Mouse (Mus musculus): Measurements from ENCODE around the gene Gm47841. TPM values are rescaled to one million over a fixed set of nuclear protein-coding genes. Genes with fewer than 3 reads are reported as not detected.

Gene Gm47841
- polyA plus RNA-seq (2012; ENCODE audit: insufficient read depth, insufficient read length, missing spikeins), result not detected in 2 replicates

- 0 out of 2 replicates have a peak, but pooled peaks cover 2% of the 10 kb centered on the region for H3K4me1 ChIP-seq (ENCODE audit: control insufficient read depth, insufficient read depth, insufficient read length, low read length)
- no peak within 1 kb of the TSS for H3K27ac ChIP-seq (replicated peaks; ENCODE audit: low read depth, low read length)
- peak within 1 kb of the TSS; percentile 62 for H3K4me3 ChIP-seq (ENCODE audit: insufficient read depth, low read depth, low read length)
These were observed at the start of gene Gm47841 for GRCm38 (mm10) chr15:101047194-101047555. Gene Gm47841 (minus strand): TSS chr15:101047397.

DNA sequence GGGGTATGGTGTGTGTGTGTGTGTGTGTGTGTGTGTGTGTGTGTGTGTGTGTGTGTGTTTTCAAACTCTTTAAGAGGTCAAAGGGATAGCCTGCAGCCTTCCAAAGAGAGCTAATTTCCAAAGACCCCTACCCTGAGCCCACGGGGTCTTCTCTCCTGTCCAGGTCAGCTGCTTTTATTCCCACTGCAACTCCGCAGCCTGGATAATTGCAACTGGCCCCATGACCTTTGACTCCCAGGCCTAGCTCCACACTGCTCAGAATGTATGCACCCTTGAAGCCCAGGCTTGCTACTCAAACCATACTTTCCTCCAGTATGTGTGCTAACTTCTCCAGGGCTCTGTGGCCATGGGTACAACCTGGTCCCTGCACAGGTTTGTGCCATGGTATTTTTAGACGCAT lies 48.2 kb upstream of the Gm47841 start:
- Histone ChIP-seq H3K4me1 (ENCODE audit: control insufficient read depth, insufficient read depth, insufficient read length, low read length) (peaks cover 28% of the 10 kb centered on the region), H3K27ac (replicated peaks; ENCODE audit: low read depth, low read length) (no peak overlapping the region), H3K4me3 (ENCODE audit: insufficient read depth, low read depth, low read length) (no peak overlapping the region)

DNA sequence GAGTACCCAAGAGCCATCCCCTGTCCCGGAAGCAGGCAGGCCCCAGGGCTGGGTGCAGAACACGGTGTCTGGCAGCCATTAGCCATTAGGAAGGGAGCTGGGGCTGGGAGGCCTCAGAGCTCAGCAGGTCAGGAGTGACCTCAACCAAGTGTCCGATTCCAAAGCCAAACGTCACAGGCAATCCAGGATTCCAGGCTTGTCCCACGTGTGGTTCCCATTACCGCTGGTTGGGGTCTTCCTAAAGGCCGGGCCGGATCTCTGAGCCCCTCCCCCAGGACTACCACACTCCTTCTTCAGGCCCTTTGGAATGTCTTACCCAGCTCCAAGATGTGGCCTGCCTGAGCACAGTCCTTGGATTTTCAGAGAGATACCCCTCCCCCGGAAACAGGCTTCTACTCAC lies 47.8 kb upstream of the Gm47841 start:
- Histone ChIP-seq H3K4me1 (ENCODE audit: control insufficient read depth, insufficient read depth, insufficient read length, low read length) (peaks cover 28% of the 10 kb centered on the region), H3K27ac (replicated peaks; ENCODE audit: low read depth, low read length) (no peak overlapping the region), H3K4me3 (ENCODE audit: insufficient read depth, low read depth, low read length) (no peak overlapping the region)

DNA sequence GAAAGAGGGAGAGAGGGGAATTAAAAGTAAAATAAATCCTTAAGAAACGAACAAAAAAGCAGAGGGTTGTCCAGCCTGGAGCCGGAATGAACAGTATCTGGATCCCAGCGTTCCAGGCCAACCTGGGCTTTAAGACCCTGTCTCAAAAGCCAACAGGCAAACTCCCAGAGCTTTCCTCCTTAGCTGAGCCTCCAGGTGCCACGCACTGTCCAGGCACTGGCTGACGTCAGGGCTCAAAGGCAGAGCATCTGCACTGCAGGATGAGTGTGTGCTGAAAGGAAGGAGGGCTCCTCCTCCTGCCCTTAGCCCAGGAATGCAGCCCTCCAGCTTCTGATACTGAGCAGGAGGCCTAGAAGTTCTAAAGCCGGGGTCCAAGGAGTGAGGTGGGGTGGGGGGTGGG lies 46.8 kb upstream of the Gm47841 start:
- Histone ChIP-seq H3K4me3 (ENCODE audit: insufficient read depth, low read depth, low read length) (no peak overlapping the region), H3K4me1 (ENCODE audit: control insufficient read depth, insufficient read depth, insufficient read length, low read length) (peaks cover 28% of the 10 kb centered on the region), H3K27ac (replicated peaks; ENCODE audit: low read depth, low read length) (no peak overlapping the region)

- H3K4me3 ChIP-seq (ENCODE audit: insufficient read depth, low read depth, low read length), result peak overlapping the region; percentile 17; the same call in 1 of the 2 replicates
- peak overlapping the region; percentile 52 for H3K27ac ChIP-seq (replicated peaks; ENCODE audit: low read depth, low read length)
These were observed 45.8 kb upstream of the Gm47841 start for GRCm38 (mm10) chr15:101092829-101093648.

GRCm38 (mm10) chr15:101092121-101092828 lies 45.1 kb upstream of the Gm47841 start:
- Histone ChIP-seq H3K27ac (replicated peaks; ENCODE audit: low read depth, low read length) (peak overlapping the region; percentile 52), H3K4me3 (ENCODE audit: insufficient read depth, low read depth, low read length) (no peak overlapping the region)

More at GRCm38 (mm10) chr15:101092829-101093648, 45.8 kb upstream of the Gm47841 start:
- H3K4me1 ChIP-seq (ENCODE audit: control insufficient read depth, insufficient read depth, insufficient read length, low read length), result peaks cover 26% of the 10 kb centered on the region

DNA sequence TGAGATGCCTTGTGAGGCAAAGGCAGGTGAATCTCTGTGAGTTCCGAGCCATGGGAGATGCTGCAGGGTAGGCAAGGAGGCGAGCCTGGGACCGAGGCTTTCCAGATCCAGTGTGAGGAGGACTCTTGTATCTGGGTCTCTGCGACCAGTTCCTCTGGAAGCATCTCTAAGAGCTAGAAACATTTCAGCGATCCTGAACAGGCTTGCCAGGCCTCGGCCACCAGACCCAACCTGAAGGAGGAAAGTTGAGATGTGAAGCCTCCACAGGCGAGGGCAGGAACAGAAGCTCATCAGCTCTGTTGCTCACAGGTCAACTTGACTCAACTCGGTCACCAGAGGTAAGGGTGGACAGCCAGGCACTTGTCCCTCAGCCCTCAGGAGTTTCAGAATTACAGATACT lies 44.4 kb upstream of the Gm47841 start:
- Histone ChIP-seq H3K27ac (replicated peaks; ENCODE audit: low read depth, low read length) (no peak overlapping the region), H3K4me1 (ENCODE audit: control insufficient read depth, insufficient read depth, insufficient read length, low read length) (peaks cover 20% of the 10 kb centered on the region), H3K4me3 (ENCODE audit: insufficient read depth, low read depth, low read length) (no peak overlapping the region)

More at GRCm38 (mm10) chr15:101092121-101092828, 45.1 kb upstream of the Gm47841 start:
- H3K4me1 ChIP-seq (ENCODE audit: control insufficient read depth, insufficient read depth, insufficient read length, low read length), result peaks cover 23% of the 10 kb centered on the region

GRCm38 (mm10) chr15:101088291-101088690 lies 41.1 kb upstream of the Gm47841 start:
- Histone ChIP-seq H3K27ac (replicated peaks; ENCODE audit: low read depth, low read length) (no peak overlapping the region), H3K4me3 (ENCODE audit: insufficient read depth, low read depth, low read length) (no peak overlapping the region), H3K4me1 (ENCODE audit: control insufficient read depth, insufficient read depth, insufficient read length, low read length) (peaks cover 23% of the 10 kb centered on the region)

GRCm38 (mm10) chr15:101086956-101087355 lies 39.8 kb upstream of the Gm47841 start:
- Histone ChIP-seq H3K27ac (replicated peaks; ENCODE audit: low read depth, low read length) (no peak overlapping the region), H3K4me1 (ENCODE audit: control insufficient read depth, insufficient read depth, insufficient read length, low read length) (peaks cover 17% of the 10 kb centered on the region), H3K4me3 (ENCODE audit: insufficient read depth, low read depth, low read length) (no peak overlapping the region)

GRCm38 (mm10) chr15:101086451-101086850 lies 39.3 kb upstream of the Gm47841 start:
- H3K4me3 ChIP-seq (ENCODE audit: insufficient read depth, low read depth, low read length), result no peak overlapping the region
- peaks cover 17% of the 10 kb centered on the region for H3K4me1 ChIP-seq (ENCODE audit: control insufficient read depth, insufficient read depth, insufficient read length, low read length)
- 0 out of 2 replicates have a peak overlapping the region, but pooled peaks have one; percentile 5 for H3K27ac ChIP-seq (replicated peaks; ENCODE audit: low read depth, low read length)

- H3K27ac ChIP-seq (replicated peaks; ENCODE audit: low read depth, low read length), result no peak overlapping the region
- H3K4me1 ChIP-seq (ENCODE audit: control insufficient read depth, insufficient read depth, insufficient read length, low read length), result peaks cover 32% of the 10 kb centered on the region
- no peak overlapping the region for H3K4me3 ChIP-seq (ENCODE audit: insufficient read depth, low read depth, low read length)
These were observed 37.3 kb upstream of the Gm47841 start for GRCm38 (mm10) chr15:101084499-101084898.

DNA sequence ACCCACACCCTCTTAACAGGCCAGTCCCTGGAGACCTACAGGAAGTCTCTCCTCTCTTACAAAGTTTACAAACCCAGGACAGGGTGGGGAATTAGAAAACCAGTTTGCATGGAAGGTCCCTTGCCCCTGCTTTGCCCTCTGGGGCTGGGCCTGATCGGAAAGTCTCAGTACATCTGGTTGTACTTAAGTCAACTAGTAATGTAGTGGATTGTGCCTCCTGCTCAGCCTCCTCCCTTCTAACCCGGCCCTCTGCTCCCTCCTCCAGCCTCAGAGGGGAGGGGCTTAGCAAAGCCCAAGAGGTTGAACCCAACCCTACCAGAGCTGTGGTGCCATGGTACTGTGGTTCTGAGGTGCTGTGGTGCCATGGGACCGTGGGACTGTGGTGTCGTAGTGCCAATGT lies 35.0 kb upstream of the Gm47841 start:
- H3K4me3 ChIP-seq (ENCODE audit: insufficient read depth, low read depth, low read length), result no peak overlapping the region
- peak overlapping the region; percentile 49 for H3K27ac ChIP-seq (replicated peaks; ENCODE audit: low read depth, low read length)
- peaks cover 38% of the 10 kb centered on the region for H3K4me1 ChIP-seq (ENCODE audit: control insufficient read depth, insufficient read depth, insufficient read length, low read length)

GRCm38 (mm10) chr15:101081035-101081548 lies 33.9 kb upstream of the Gm47841 start:
- no peak overlapping the region for H3K4me3 ChIP-seq (ENCODE audit: insufficient read depth, low read depth, low read length)
- peaks cover 34% of the 10 kb centered on the region for H3K4me1 ChIP-seq (ENCODE audit: control insufficient read depth, insufficient read depth, insufficient read length, low read length)
- H3K27ac ChIP-seq (replicated peaks; ENCODE audit: low read depth, low read length), result peak overlapping the region; percentile 42

- H3K27ac ChIP-seq (replicated peaks; ENCODE audit: low read depth, low read length), result no peak overlapping the region
- H3K4me3 ChIP-seq (ENCODE audit: insufficient read depth, low read depth, low read length), result no peak overlapping the region
- peaks cover 34% of the 10 kb centered on the region for H3K4me1 ChIP-seq (ENCODE audit: control insufficient read depth, insufficient read depth, insufficient read length, low read length)
These were observed 32.9 kb upstream of the Gm47841 start for GRCm38 (mm10) chr15:101080031-101080520.

- Histone ChIP-seq H3K27ac (replicated peaks; ENCODE audit: low read depth, low read length) (peak overlapping the region; percentile 59), H3K4me3 (ENCODE audit: insufficient read depth, low read depth, low read length) (peak overlapping the region; percentile 55), H3K4me1 (ENCODE audit: control insufficient read depth, insufficient read depth, insufficient read length, low read length) (peaks cover 37% of the 10 kb centered on the region)
These were observed 31.5 kb upstream of the Gm47841 start for GRCm38 (mm10) chr15:101078731-101079156.

Measured in brown adipose tissue, adult 24 weeks (tissue).